Mouse (Mus musculus) left cerebral cortex, adult 11 months (tissue): ENCODE results near the gene Dgkg.
A peak's percentile ranks its signal among the peaks of the same experiment; 100 is the strongest.

Source experiments
- DNase-seq: peaks from one replicate; pipeline ENCODE4 v3.0.0; 2022; ENCODE audit warnings: low spot score

Gene Dgkg

DNA sequence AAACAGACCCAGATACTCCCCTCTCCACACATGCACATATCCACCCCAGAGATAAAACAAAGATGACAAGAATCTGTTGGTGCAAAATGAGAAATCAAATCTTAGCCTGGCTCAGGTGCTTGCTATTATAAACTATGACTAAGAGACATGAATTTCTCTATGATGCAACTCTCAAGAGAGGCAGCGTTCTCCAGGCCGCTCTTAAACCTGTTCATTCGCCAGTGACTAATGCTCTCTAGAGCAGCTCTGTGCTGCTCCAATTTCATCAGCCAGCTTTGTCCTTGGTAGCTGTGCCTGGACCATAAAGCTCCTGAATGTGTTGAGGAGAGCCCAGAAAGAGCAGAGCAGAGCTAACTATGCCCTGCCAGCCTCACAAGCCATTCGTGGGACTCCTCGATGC is 222.5 kb downstream of the Dgkg start:
- no peak for DNase-seq

DNA sequence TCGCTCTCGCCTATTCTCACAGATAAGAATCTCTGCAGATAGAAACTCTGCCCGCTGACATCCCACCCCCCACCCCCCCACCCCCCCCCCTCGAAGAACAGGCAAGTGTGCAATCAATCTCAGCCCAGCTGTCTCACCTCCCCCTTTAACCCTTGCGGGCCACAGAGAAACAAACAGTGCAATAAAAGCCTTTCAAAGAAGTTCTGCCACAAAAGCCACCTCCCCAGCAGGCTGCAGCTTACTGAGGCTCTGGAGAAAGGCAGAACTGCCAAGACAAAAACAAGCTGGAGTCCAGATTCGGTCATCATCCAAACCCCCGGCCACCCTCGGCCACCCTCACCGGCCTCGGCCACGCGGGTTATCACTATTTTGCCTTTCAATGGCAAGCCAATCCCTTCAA is 223.1 kb downstream of the Dgkg start:
- DNase-seq: no peak

DNA sequence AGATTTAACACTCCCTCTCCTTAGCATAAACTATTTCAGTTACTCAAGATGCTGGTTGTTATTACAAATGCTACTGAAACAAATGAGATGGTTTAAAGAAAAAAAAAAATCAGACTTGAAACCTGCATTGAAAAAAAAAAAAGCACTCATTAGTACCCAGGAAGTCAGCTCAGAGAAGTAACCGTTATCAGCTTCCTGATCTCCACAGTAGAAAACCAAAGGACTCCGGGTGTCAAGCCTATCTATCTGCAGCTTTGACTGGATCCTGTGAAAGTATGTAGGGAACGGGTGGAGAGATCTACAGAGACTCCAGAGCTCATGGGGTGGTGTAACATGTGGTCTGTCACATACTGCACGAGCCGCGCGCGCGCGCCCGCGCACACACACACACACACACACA is 225.2 kb downstream of the Dgkg start:
- DNase-seq: no peak

DNA sequence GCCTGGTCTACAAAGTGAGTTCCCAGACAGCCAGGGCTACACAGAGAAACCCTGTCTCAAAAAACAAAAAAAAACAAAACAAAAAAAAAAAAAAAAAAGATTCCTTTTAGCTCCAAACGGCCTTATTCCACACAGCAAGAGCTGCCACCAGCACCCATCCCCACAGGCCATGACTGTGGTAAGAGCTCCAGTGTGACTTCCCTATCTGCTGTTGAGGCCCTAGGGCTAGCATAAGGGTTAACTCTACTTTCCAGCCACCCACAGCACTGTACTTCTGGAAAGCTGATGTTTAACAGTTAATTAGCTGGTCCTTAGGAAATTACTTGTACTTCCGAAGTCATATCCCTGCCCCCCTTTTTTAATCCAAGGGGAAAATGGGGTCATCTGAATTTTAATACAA is 225.7 kb downstream of the Dgkg start:
- no peak for DNase-seq

DNA sequence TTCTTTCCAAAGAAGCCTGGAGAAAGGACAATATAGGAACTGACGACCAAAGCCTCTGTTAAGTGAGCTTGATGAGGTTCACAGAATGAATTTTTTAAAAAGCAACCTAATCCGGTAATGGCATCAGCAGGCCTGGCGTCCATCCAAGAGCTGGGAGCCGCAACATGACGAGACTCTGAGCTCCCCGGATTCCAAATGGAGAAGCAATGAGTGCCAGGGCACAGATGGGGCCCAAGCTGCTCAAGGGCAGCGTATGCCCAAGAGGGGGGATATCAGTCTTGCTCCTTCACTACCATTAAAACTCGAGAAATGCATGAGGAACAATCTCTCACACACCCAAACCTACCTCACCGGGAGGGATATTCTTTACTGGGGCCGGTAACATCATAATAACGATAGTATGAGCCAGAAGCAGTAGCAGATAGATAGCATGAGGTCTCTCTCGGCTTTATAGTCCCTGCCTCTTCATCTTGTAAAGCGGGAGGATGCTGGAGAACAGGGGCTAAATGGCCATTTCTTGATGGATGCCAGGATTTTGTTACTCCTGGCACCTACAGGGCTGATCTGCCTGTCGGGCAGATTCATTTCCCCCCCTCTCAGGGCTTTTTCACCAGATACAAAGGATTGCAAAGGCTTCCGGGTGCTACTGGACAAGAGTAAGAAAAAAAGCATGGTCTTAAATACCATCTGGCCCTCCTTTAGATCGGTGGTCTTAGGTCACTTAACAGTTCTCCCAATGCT is 226.6 kb downstream of the Dgkg start:
- DNase-seq: peak; percentile 55

DNA sequence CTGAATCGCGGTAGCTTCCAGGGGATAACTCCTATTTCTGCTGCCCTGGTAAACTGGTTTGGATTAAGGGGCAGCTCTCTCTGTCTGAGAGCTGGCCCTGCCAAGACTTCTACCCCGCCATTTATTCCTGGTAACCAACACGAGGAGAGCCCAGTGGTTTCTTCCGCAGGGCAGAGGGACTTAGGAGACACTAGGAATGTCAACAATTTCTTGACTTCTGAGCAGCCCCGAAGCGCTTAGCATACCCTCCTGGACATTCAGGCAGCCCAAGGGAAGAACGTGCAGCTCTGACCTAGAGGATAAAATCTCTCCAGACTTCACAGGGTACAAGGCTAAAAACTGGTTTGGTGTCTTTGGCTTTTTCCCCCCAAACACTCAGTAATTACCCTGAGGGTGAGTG is 227.6 kb downstream of the Dgkg start:
- no peak for DNase-seq

DNA sequence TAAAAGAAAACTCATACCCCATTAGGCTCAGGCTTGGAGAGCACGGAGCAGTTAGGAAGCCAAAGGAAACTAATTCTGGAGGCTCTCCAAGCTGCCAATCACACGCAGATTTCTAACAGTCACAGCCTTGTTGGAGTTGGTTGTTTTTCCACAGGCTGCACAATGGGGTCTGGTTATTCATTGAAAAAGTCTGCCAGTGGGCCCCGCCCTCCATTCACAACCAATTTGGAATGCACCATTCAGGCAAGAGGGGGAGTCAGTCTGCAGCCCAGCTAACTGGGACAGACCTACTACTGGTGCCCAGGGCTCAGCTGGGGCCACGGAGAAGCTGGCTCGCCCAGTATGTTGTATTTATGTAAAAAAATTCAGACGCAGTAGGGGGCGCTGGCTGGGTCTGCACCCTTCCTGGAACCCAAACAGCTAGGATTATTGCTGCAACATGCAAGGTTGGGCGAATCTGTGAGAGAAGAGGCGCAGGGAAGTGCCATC is 228.1 kb downstream of the Dgkg start:
- peak; percentile 82 for DNase-seq

DNA sequence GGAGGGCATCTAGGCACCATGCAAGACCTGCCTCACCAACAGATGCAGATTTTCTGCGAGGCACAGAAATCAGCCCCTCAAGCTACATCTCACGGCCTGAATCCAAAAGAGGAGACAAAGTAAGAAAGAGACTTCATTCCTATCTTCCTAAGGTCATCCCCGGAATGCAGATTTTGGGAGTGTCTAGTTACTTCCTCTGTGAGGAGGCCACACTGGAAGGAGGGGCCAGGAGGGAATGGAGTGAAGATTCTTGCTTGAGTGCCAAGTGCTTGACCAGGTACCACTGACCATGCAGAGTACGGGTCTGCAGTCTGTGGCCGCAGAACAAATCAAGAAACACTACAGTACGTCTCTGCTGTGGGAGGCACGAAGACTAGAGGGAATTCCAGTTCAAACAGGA is 230.2 kb downstream of the Dgkg start:
- no peak for DNase-seq

DNA sequence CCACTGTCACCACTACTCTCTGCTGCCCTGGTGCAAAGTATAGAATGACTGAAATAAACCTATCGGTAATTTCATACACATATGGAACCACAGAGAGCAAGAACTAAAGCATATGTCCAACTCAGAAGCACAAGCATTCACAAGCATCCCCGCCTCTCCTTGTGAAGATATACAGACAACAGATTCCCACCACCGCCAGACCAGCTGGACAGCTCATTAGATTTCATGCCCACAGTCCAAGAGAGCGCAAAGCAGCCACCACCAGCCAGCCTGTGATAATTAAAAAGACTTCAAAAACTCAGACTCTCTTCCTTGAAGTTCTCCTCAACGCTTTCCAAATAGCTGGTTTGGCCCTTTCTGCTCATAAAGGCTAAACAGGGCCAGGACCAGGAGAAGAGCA is 234.8 kb downstream of the Dgkg start:
- DNase-seq: no peak
